Mouse (Mus musculus) heart, postnatal 0 days (tissue): Measurements from ENCODE around the gene Il17re.

Source experiments
- CTCF ChIP-seq: IDR thresholded peaks from 2 replicates; pipeline ENCODE4 v1.5.1; 2016; ENCODE audit warnings: antibody characterized with exemption, control low read depth, low read depth
- EP300 ChIP-seq: IDR thresholded peaks from 2 replicates; pipeline ENCODE4 v1.6.1; 2016; ENCODE audit warnings: antibody characterized with exemption, low read depth

DNA sequence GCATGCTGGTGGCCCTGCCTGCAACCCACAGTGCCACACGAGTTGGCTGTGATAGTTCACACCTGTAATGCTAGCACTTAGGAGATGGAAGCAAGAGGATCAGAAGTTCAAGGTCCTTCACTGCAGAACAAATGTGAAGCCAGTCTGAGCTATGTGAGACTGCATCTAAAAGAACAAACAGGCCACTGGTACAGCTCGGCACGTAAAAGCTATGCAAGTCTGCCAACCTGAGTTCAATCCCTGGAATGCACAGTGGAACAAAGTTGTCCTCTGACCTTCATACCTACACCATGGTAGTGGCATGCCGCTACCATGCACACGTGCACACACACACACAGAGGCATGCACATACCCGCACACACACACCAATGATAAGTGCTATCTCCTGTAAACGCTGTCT is 34.1 kb upstream of the Il17re start:
- TF ChIP-seq EP300 (no peak), CTCF (no peak)
